Mouse (Mus musculus) layer of hippocampus, adult 2 months (tissue): ENCODE measurements around the gene Cdan1. TPM values are rescaled to one million over a fixed set of nuclear protein-coding genes. Genes with fewer than 3 reads are reported as not detected.
A peak's percentile ranks its signal among the peaks of the same experiment; 100 is the strongest.

ENCODE experiments used
- DNase-seq, 2 experiments: peaks; one replicate each; pipeline ENCODE4 v3.0.0; 2022; ENCODE audit warnings: low spot score in 2 of 2
- H3K27ac ChIP-seq: fragments of 200-600 bp; 2 replicates; pipeline ENCODE4 v1.8.1; 2022
- H3K4me3 ChIP-seq: fragments of 200-600 bp; 2 replicates; pipeline ENCODE4 v1.8.1; 2022; ENCODE audit warnings: mild to moderate bottlenecking
- CTCF ChIP-seq: fragments of 200-600 bp; conservative IDR thresholded peaks from 2 replicates; pipeline ENCODE4 v1.8.1; 2022; ENCODE audit warnings: antibody characterized with exemption, mild to moderate bottlenecking, moderate library complexity
- total RNA-seq, 2 experiments: library from RNA; stranded (reverse); gene quantifications; 2 replicates each; pipeline ENCODE4 v1.2.3; 2021

The Cdan1 gene
- total RNA-seq, 2 experiments from 2014 or later: 24.0 to 38.2 TPM

DNA sequence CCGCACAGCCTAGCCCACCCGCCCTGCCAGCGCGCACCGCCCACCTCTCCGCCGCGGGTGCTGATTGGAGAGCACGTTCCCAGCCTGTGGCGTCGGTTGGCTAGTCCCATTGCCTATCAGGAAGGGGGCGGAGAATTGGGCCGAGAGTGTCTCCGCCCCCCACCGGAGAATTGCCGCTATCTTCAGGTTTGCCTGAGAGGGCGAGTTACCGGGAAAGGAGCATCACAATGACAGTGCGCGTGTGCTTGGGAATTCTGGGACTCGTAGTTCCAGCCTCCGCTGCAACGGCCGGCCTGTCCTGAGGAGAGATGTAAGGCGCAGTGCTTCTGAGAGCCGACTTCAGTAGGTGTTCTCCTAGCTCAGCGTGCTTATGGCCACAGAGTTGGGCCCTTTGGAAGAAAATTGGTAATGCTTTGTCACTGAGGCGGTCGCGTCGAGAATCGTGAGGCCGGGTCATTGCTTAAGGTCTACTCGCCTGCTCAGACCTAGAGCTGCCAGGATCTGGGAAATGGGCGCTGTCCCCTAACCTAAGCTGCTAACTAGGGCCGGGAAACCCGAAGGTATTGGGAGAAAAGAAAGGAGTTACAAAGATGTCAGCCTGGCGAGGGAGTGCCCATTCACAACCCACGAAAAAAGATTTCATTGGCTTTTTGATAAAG, 625 bp upstream of the Cdan1 start, which contains the start of gene Ttbk2:
Gene Ttbk2 (minus strand): TSS at position 181 of the 659 bp plus-strand sequence.
- H3K4me3 ChIP-seq: peak within 1 kb of the TSS; percentile 77
- H3K27ac ChIP-seq: peak within 1 kb of the TSS; percentile 91
- peak; percentile 57 for TF ChIP-seq CTCF
- peak; percentile 98 to 99 for DNase-seq

DNA sequence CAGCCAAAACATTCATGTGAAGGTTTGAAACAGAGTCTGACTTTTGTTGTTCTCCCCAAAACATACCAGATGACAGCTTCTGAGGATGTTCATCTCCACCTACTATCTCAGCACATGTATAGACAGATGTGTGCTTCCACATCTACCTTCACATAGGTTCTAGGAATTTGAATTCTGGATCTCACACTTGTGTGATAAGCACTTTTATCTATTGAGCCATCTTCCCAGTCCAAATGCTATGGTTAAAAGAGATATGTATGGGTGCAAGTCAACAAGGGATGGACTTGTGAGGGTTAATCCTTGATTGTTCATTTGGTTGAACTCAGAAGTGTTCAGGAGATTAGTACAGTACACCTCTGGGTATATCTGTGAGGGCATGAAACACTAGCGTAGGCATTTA, 4.6 kb downstream of the Cdan1 start:
- Histone ChIP-seq H3K4me3 (no peak overlapping the region), H3K27ac (no peak overlapping the region)
- TF ChIP-seq CTCF: no peak
- no peak for DNase-seq

DNA sequence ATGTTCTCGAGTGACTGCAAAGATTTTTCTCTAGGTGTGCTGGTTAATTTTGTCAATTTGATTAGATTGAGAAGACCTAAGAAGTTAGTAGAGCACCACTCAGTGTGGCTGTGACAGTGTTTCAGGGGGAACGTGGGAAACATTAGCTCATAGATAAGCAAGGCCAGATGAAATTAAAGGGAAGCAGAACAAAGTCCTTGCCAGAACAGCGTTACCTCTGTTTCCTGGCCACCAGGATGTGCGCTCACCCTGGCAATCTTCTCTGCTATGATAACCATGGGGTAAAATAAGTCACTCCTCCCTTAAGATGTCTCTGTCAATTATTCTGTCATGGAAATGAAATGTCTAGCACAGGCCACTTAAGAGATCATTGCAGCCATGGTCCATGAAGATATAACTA, 5.9 kb downstream of the Cdan1 start:
- no peak for DNase-seq
- H3K27ac ChIP-seq: no peak overlapping the region
- H3K4me3 ChIP-seq: no peak overlapping the region
- no peak for TF ChIP-seq CTCF

DNA sequence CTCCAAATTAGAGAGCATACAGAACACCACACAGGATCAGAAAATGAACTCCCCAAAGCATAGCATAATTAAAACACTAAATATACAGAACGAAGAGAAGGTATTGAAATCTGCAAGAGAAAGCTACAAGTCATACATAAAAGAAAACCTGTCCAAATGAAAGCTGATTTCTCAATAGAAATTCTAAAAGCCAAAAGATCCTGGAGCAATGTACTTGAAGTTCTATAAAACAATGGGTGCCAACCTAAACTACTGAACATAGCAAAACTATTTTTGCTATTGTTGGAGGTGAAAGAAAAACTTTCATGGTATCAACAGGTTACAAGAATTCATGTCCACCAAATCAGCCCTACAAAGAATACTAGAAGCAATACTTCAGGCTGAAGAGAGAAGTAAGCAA, 8.7 kb downstream of the Cdan1 start:
- no peak for DNase-seq
- Histone ChIP-seq H3K4me3 (no peak overlapping the region), H3K27ac (no peak overlapping the region)
- no peak for TF ChIP-seq CTCF

- Histone ChIP-seq H3K4me3 (no peak overlapping the region), H3K27ac (no peak overlapping the region)
- no peak for TF ChIP-seq CTCF
- no peak for DNase-seq
Observed at GRCm38 (mm10) chr2:120835167-120835566, 14.8 kb downstream of the Cdan1 start.

- H3K27ac ChIP-seq: no peak overlapping the region
- DNase-seq: no peak
- no peak for TF ChIP-seq CTCF
- no peak overlapping the region for H3K4me3 ChIP-seq
Observed at GRCm38 (mm10) chr2:120826936-120827638, 22.8 kb downstream of the Cdan1 start.

DNA sequence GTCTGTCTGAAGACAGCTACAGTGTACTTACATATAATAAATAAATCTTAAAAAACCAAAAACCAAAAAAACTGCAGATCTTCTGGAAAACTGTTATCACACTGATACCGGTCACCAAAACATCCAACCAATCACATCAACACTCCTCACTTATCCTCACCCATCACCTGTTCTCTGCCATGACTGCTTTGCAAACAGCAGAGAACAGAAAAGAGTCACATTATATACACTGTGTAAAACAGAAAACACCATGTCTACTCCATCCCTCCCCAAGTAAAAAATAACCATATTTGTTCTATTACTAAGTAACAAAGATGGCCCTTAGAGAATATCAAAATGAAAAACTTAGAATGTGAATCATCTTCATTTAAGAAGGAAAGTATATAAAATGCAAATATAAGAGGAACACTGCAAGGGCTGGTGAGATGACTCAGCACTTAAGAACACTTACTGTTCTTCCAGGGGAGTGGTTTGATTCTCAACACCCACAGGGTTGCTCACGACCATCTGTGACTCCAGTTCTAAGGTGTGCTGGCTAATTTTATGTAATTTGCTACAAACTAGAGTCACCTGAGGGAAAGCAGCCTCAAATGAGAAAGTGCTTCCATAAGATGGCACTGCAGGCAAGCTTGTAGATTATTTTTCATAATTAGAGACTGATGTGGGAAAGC, 79.5 kb downstream of the Cdan1 start:
- peak in 1 of 2 experiments; percentile 32 for DNase-seq
- H3K4me3 ChIP-seq: no peak overlapping the region
- peak; percentile 40 for TF ChIP-seq CTCF
- H3K27ac ChIP-seq: no peak overlapping the region

DNA sequence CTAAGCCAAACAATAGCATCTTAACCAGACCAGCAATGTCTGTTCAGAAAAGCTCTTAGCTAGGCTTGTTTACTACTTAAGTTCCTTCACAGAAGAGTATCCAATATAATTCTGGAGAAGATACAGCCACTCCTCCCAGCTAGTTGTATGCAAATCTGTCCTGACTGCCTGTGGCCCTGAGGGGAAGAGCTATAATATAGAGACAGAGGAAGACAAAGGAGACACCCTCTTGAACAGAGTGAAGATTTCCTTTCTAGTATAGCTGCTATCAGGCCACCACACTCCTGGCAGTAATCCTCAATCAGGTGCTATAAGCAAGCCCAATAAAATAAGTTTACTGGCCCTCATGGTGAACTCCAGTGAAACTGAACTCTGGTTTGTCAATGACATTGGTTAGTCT, 88.0 kb downstream of the Cdan1 start:
- no peak overlapping the region for H3K27ac ChIP-seq
- no peak overlapping the region for H3K4me3 ChIP-seq
- DNase-seq: no peak
- no peak for TF ChIP-seq CTCF

GRCm38 (mm10) chr2:120748041-120748440, 101.9 kb downstream of the Cdan1 start:
- H3K27ac ChIP-seq: no peak overlapping the region
- no peak for TF ChIP-seq CTCF
- no peak for DNase-seq
- no peak overlapping the region for H3K4me3 ChIP-seq

- H3K4me3 ChIP-seq: no peak overlapping the region
- H3K27ac ChIP-seq: no peak overlapping the region
- TF ChIP-seq CTCF: no peak
- no peak for DNase-seq
Observed at GRCm38 (mm10) chr2:120745496-120745895, 104.4 kb downstream of the Cdan1 start.

DNA sequence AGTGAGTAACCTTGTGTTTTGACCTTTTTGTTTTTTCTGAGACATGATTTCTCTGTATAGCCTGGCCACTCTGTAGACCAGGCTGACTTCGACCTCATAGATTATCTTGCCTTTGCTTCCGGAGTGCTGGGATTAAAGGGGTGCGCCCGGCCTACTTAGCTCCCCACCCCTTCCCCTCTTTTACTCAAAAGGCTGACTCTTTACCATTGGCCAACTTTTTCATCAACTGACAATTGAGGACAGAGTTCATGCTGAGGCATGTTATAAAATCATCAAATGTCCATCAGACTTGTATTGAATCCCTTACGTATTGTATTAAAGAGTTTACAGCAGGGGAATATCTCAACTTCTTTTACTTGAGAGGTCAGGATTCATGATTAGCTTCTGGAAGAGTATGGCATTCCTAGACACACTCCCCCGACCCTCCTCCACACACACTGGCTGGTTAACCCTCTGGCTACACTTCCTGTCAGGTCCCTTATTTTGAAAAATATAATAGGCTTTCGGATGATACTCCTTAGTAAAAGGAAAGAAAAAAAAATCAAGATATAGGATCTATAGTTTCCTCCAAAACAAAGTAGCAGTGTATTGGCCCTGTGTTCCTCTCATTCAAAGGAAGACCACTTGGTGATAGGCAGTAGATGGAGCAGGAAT, 117.9 kb downstream of the Cdan1 start:
- no peak for TF ChIP-seq CTCF
- Histone ChIP-seq H3K4me3 (peak overlapping the region; percentile 60), H3K27ac (peak overlapping the region; percentile 79)
- no peak for DNase-seq

GRCm38 (mm10) chr2:120731167-120731862, 118.6 kb downstream of the Cdan1 start:
- peak; percentile 42 for TF ChIP-seq CTCF
- peak; percentile 90 to 93 for DNase-seq

More at GRCm38 (mm10) chr2:120731167-120731862, 118.6 kb downstream of the Cdan1 start:
- peak overlapping the region; percentile 60 for H3K4me3 ChIP-seq
- peak overlapping the region; percentile 79 for H3K27ac ChIP-seq
